Mouse (Mus musculus) thymus, adult 2 months (tissue): ENCODE results near the gene Adgre5. TPM values are rescaled to one million over a fixed set of nuclear protein-coding genes. Genes with fewer than 3 reads are reported as not detected.

Experiments
- DNase-seq: peaks from one replicate; pipeline ENCODE4 v3.0.0; 2021
- H3K27ac ChIP-seq: fragments of 200-500 bp; 2 replicates; pipeline ENCODE4 v1.5.1; 2012; ENCODE audit warnings: low read length, control low read depth; ENCODE audit not compliant: control insufficient read depth, insufficient read depth
- H3K27me3 ChIP-seq: fragments of 200-500 bp; 2 replicates; pipeline ENCODE4 v1.6.1; 2012; ENCODE audit warnings: mild to moderate bottlenecking, low read length, moderate library complexity, mixed read lengths; ENCODE audit not compliant: control insufficient read depth, insufficient read depth
- H3K36me3 ChIP-seq: fragments of 200-500 bp; 2 replicates; pipeline ENCODE4 v1.6.1; 2012; ENCODE audit warnings: mild to moderate bottlenecking, low read length, moderate library complexity; ENCODE audit not compliant: control insufficient read depth, insufficient read depth
- H3K4me1 ChIP-seq: fragments of 200-500 bp; replicated peaks from 2 replicates; pipeline ENCODE4 v1.6.1; 2012; ENCODE audit warnings: low read length; ENCODE audit not compliant: control insufficient read depth, insufficient read depth
- H3K4me3 ChIP-seq: fragments of 200-500 bp; 2 replicates; pipeline ENCODE4 v1.5.1; 2012; ENCODE audit warnings: mild to moderate bottlenecking, low read length, control low read depth, moderate library complexity; ENCODE audit not compliant: control insufficient read depth, insufficient read depth
- CTCF ChIP-seq: fragments of 200-500 bp; IDR thresholded peaks from 2 replicates; pipeline ENCODE4 v1.5.1; 2012; ENCODE audit warnings: mild to moderate bottlenecking, control low read depth, low read length, moderate library complexity, borderline replicate concordance; ENCODE audit not compliant: control insufficient read depth, poor library complexity, insufficient read depth; ENCODE audit errors: extremely low read depth
- POLR2A ChIP-seq: fragments of 200-500 bp; IDR thresholded peaks from 2 replicates; pipeline ENCODE4 v1.6.1; 2012; ENCODE audit warnings: mild to moderate bottlenecking, low read length, control low read depth, moderate library complexity; ENCODE audit not compliant: control insufficient read depth, poor library complexity, insufficient read depth; ENCODE audit errors: extremely low read depth
- WGBS: fragments of 180-500 bp; shearing (Covaris S2); methylation state at CpG from one replicate; pipeline ENCODE4 v1.1.7; 2018; 5-methylcytosine and 5-hydroxymethylcytosine counted together
- polyA plus RNA-seq: library from polyadenylated mRNA; depleted of rRNA; stranded (reverse); fragments of >200 nt; gene quantifications from 2 replicates; pipeline ENCODE4 v1.2.3, GENCODE M21; 2012

Adgre5 gene
- polyA plus RNA-seq, 1 experiment = 190 TPM

- TF ChIP-seq POLR2A (no peak), CTCF (no peak)
- no peak overlapping the region for H3K4me3 ChIP-seq
- H3K27ac ChIP-seq = peak overlapping the region; percentile 39; the same call in 1 of the 2 replicates
- 93% methylated on average over 6 of the region's 6 CpGs for WGBS
- H3K4me1 ChIP-seq = peaks cover 42% of the 10 kb centered on the region
- H3K27me3 ChIP-seq = no peaks in the 10 kb centered on the region
- no peak for DNase-seq
- H3K36me3 ChIP-seq = no peaks in the 10 kb centered on the region
These were observed 1.8 kb upstream of the Adgre5 start for GRCm38 (mm10) chr8:83742968-83743367.

GRCm38 (mm10) chr8:83741849-83742655 is 926 bp upstream of the Adgre5 start:
- TF ChIP-seq POLR2A = no peak
- TF ChIP-seq CTCF = no peak
- H3K27me3 ChIP-seq = no peaks in the 10 kb centered on the region
- H3K27ac ChIP-seq = peak overlapping the region; percentile 40; the same call in 1 of the 2 replicates
- peak overlapping the region; percentile 95 for H3K4me3 ChIP-seq
- peak; percentile 44 for DNase-seq
- H3K4me1 ChIP-seq = peaks cover 45% of the 10 kb centered on the region
- WGBS = 66% methylated on average over 19 of the region's 19 CpGs
- no peaks in the 10 kb centered on the region for H3K36me3 ChIP-seq

GRCm38 (mm10) chr8:83740586-83740975 is 545 bp downstream of the Adgre5 start:
- Histone ChIP-seq H3K27me3 (no peaks in the 10 kb centered on the region), H3K4me1 (peaks cover 57% of the 10 kb centered on the region), H3K36me3 (no peaks in the 10 kb centered on the region), H3K4me3 (peak overlapping the region; percentile 95), H3K27ac (peak overlapping the region; percentile 97)
- DNase-seq = peak; percentile 39
- TF ChIP-seq CTCF (no peak), POLR2A (no peak)
- WGBS = under 1% methylated on average over 3 of the region's 3 CpGs

GRCm38 (mm10) chr8:83739711-83740468 is 1.2 kb downstream of the Adgre5 start:
- peaks cover 57% of the 10 kb centered on the region for H3K4me1 ChIP-seq
- WGBS = 6% methylated on average over 8 of the region's 8 CpGs
- peak; percentile 76 for DNase-seq

GRCm38 (mm10) chr8:83738949-83739710 is 2.0 kb downstream of the Adgre5 start:
- 87% methylated on average over 10 of the region's 10 CpGs for WGBS
- Histone ChIP-seq H3K27ac (peak overlapping the region; percentile 97), H3K36me3 (no peaks in the 10 kb centered on the region), H3K4me3 (peak overlapping the region; percentile 32), H3K27me3 (no peaks in the 10 kb centered on the region), H3K4me1 (peaks cover 57% of the 10 kb centered on the region)
- TF ChIP-seq CTCF (no peak), POLR2A (no peak)
- DNase-seq = no peak

More at GRCm38 (mm10) chr8:83739711-83740468, 1.2 kb downstream of the Adgre5 start:
- Histone ChIP-seq H3K27me3 (no peaks in the 10 kb centered on the region), H3K4me3 (peak overlapping the region; percentile 95), H3K27ac (peak overlapping the region; percentile 97), H3K36me3 (no peaks in the 10 kb centered on the region)
- TF ChIP-seq POLR2A = no peak
- TF ChIP-seq CTCF = no peak
